Mouse (Mus musculus) hindbrain, embryonic 10.5 days (tissue): ENCODE results near the gene Sirpa. TPM values are rescaled to one million over a fixed set of nuclear protein-coding genes. Genes with fewer than 3 reads are reported as not detected.

ENCODE experiments used
- DNase-seq: peaks from one replicate; pipeline ENCODE4 v3.0.0-alpha.2; 2017; ENCODE audit warnings: low spot score
- H3K27ac ChIP-seq: fragments of 300-500 bp; sonication (generic); 2 replicates; pipeline ENCODE4 v1.5.1; 2016; ENCODE audit warnings: mild to moderate bottlenecking, moderate library complexity
- H3K27me3 ChIP-seq: fragments of 300-500 bp; sonication (generic); 2 replicates; pipeline ENCODE4 v1.6.1; 2016; ENCODE audit warnings: mild to moderate bottlenecking; ENCODE audit not compliant: poor library complexity, insufficient read depth, severe bottlenecking
- H3K36me3 ChIP-seq: fragments of 300-500 bp; sonication (generic); 2 replicates; pipeline ENCODE4 v1.6.1; 2016; ENCODE audit warnings: mild to moderate bottlenecking, moderate library complexity
- H3K4me1 ChIP-seq: fragments of 300-500 bp; sonication (generic); replicated peaks from 2 replicates; pipeline ENCODE4 v1.6.1; 2016; ENCODE audit warnings: mild to moderate bottlenecking
- H3K4me3 ChIP-seq: fragments of 300-500 bp; sonication (generic); 2 replicates; pipeline ENCODE4 v1.5.1; 2016; ENCODE audit warnings: mild to moderate bottlenecking, moderate library complexity
- H3K9me3 ChIP-seq: fragments of 300-500 bp; sonication (generic); 2 replicates; pipeline ENCODE4 v1.6.1; 2016; ENCODE audit warnings: mild to moderate bottlenecking, moderate library complexity
- WGBS: fragments of 180-500 bp; shearing (Covaris S2); methylation state at CpG from one replicate; pipeline ENCODE4 v1.1.7; 2016; 5-methylcytosine and 5-hydroxymethylcytosine counted together
- polyA plus RNA-seq: library from polyadenylated mRNA; unstranded; fragments of >200 nt; fragmentation: Nextera tagmentation; extraction: Ambion mirVana; gene quantifications from 2 replicates; pipeline ENCODE4 v1.2.1, GENCODE M21; 2016

Sirpa gene
- polyA plus RNA-seq = 19.6 and 20.9 TPM in 2 replicates

DNA sequence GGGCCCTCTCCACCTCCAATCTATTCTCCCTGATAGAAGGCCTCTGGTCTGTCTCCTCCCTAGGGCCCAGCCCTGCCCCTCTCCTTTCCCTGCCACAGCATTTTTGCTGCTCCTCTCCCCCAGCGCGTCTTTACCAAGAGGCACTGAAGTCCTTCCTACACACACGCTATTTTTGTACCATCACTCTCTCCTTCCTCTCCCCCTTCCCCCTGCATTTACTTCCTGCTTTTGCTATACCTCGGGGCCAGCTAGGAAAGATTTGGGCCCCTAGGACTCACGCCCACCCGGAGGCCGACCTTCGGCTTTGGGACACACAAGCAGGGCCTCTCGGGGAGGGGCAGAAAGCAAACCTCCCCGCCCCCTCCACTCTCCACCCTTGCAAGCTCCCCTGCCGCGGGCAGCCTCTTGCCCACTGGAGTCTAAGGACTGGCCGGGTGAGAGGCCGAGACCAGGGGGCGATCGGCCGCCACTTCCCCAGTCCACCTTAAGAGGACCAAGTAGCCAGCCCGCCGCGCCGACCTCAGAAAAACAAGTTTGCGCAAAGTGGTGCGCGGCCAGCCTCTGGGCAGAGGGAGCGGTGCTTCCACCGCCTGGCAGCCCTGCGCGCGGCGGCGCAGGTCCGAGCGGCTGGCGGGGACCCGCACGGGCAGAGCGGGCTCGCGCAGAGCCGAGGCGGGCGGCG lies at the start of gene Sirpa:
Gene Sirpa (plus strand): TSS at position 377 of the 682 bp plus-strand sequence.
- Histone ChIP-seq H3K27me3 (peaks cover 26% of the 10 kb centered on the region), H3K4me3 (peak within 1 kb of the TSS; percentile 81), H3K27ac (peak within 1 kb of the TSS; percentile 95), H3K9me3 (no peaks in the 10 kb centered on the region), H3K4me1 (peaks cover 56% of the 10 kb centered on the region), H3K36me3 (no peaks in the 10 kb centered on the region)
- DNase-seq = peak; percentile 77
- WGBS = under 1% methylated on average over 42 of the region's 43 CpGs

- Histone ChIP-seq H3K4me3 (no peak overlapping the region), H3K27ac (no peak overlapping the region), H3K9me3 (no peaks in the 10 kb centered on the region), H3K36me3 (no peaks in the 10 kb centered on the region), H3K4me1 (peaks cover 23% of the 10 kb centered on the region), H3K27me3 (peaks cover 10% of the 10 kb centered on the region; the same call in 1 of the 2 replicates)
- 20% methylated on average over 4 of the region's 4 CpGs for WGBS
- peak; percentile 12 for DNase-seq
Observed at GRCm38 (mm10) chr2:129544448-129544847, 48.2 kb upstream of the Sirpa start.

- no peak for DNase-seq
- 67% methylated on average over 3 of the region's 3 CpGs for WGBS
- Histone ChIP-seq H3K4me3 (no peak overlapping the region), H3K27me3 (peaks cover 10% of the 10 kb centered on the region; the same call in 1 of the 2 replicates), H3K27ac (no peak overlapping the region), H3K36me3 (no peaks in the 10 kb centered on the region), H3K4me1 (peaks cover 25% of the 10 kb centered on the region), H3K9me3 (no peaks in the 10 kb centered on the region)
Observed at GRCm38 (mm10) chr2:129544919-129545318, 47.7 kb upstream of the Sirpa start.

GRCm38 (mm10) chr2:129545596-129545995 lies 47.0 kb upstream of the Sirpa start:
- Histone ChIP-seq H3K27me3 (peaks cover 10% of the 10 kb centered on the region; the same call in 1 of the 2 replicates), H3K27ac (no peak overlapping the region), H3K4me1 (peaks cover 26% of the 10 kb centered on the region), H3K9me3 (no peaks in the 10 kb centered on the region), H3K4me3 (no peak overlapping the region), H3K36me3 (no peaks in the 10 kb centered on the region)
- no peak for DNase-seq
- 88% methylated on average over 7 of the region's 7 CpGs for WGBS

DNA sequence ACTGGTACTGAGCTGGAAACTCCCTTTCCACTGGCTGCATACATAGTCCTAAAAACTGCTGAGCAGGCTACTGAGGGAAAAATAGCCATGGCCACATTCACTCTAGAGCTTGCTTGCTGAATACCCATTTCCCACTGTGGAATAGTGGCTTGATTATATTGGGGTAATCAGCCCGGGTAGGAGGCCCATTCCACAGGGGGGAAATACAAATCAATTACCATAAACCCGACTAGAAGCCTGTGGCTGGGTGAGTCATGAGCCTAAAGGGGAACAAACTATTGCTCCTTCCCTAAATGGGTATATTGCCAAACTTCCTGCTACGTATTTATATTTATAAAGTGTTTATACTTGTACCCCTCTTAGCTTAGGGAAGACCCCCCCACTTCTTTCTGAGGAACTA lies 45.9 kb upstream of the Sirpa start:
- Histone ChIP-seq H3K4me3 (no peak overlapping the region), H3K27ac (no peak overlapping the region), H3K9me3 (no peaks in the 10 kb centered on the region), H3K36me3 (no peaks in the 10 kb centered on the region), H3K27me3 (peaks cover 7% of the 10 kb centered on the region; the same call in 1 of the 2 replicates), H3K4me1 (peaks cover 36% of the 10 kb centered on the region)
- DNase-seq = no peak
- 76% methylated on average over 3 of the region's 3 CpGs for WGBS

DNA sequence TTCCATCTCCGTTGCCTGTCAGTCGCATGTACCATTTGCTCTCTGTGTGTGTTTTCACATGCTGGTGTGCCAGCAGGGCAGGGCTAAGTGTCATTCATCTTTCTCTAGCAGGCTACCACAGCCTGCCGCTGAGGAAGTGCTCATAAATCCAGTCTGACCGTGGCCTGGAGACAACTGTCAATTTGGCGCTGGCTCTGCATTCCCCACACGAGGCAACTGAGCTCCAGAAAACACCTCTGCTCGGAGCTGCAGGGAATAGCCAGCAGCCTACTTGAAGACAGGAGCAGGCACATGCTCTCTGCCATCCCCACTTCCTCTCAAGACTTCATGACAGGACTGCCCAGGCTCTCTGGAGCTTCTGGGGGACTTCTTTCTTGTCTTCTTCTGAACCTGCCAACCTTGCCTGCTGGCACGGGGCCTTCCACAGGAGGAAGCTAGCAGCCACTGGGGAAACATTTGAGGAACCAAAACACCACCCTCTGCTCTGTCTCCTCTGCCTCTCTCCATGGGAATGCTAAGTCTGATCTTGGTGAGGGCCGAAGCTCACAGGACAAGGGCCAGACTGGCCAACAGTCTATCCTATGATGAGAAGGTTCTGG lies 43.0 kb upstream of the Sirpa start:
- H3K27me3 ChIP-seq = peaks cover 14% of the 10 kb centered on the region; the same call in 1 of the 2 replicates
- DNase-seq = no peak
- no peak overlapping the region for H3K27ac ChIP-seq
- WGBS = 66% methylated on average over 9 of the region's 9 CpGs
- H3K9me3 ChIP-seq = no peaks in the 10 kb centered on the region
- no peaks in the 10 kb centered on the region for H3K36me3 ChIP-seq
- H3K4me1 ChIP-seq = peaks cover 29% of the 10 kb centered on the region
- H3K4me3 ChIP-seq = no peak overlapping the region

DNA sequence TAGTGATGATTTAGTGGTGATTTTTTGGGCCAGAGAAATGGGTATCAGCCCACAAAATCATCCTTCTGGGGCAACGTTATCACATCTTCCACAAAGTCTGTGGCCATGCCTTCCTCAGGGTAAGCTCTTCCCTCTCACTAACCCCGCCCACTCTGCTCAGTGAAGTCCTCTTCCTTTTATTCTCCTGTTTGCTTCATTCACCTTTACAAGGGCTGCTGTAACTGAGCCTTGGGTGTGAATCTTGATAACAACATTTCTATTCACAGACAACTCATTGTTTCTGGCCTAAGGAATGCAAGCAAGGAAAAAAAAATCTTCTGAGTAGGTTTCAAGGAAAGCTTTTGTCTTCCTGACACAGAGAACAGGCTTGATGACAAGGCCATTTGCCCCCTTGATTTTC lies 41.9 kb upstream of the Sirpa start:
- DNase-seq = no peak
- WGBS = 57% methylated on average over 2 of the region's 2 CpGs
- H3K36me3 ChIP-seq = no peaks in the 10 kb centered on the region
- peaks cover 24% of the 10 kb centered on the region for H3K4me1 ChIP-seq
- H3K9me3 ChIP-seq = no peaks in the 10 kb centered on the region
- no peak overlapping the region for H3K27ac ChIP-seq
- no peak overlapping the region for H3K4me3 ChIP-seq
- peaks cover 14% of the 10 kb centered on the region; the same call in 1 of the 2 replicates for H3K27me3 ChIP-seq

- H3K4me3 ChIP-seq = no peak overlapping the region
- no peaks in the 10 kb centered on the region for H3K36me3 ChIP-seq
- DNase-seq = no peak
- no peak overlapping the region for H3K27ac ChIP-seq
- H3K4me1 ChIP-seq = peaks cover 16% of the 10 kb centered on the region
- H3K27me3 ChIP-seq = peaks cover 7% of the 10 kb centered on the region; the same call in 1 of the 2 replicates
- 72% methylated on average over 6 of the region's 6 CpGs for WGBS
- no peaks in the 10 kb centered on the region for H3K9me3 ChIP-seq
Observed at GRCm38 (mm10) chr2:129556081-129556480, 36.6 kb upstream of the Sirpa start.

DNA sequence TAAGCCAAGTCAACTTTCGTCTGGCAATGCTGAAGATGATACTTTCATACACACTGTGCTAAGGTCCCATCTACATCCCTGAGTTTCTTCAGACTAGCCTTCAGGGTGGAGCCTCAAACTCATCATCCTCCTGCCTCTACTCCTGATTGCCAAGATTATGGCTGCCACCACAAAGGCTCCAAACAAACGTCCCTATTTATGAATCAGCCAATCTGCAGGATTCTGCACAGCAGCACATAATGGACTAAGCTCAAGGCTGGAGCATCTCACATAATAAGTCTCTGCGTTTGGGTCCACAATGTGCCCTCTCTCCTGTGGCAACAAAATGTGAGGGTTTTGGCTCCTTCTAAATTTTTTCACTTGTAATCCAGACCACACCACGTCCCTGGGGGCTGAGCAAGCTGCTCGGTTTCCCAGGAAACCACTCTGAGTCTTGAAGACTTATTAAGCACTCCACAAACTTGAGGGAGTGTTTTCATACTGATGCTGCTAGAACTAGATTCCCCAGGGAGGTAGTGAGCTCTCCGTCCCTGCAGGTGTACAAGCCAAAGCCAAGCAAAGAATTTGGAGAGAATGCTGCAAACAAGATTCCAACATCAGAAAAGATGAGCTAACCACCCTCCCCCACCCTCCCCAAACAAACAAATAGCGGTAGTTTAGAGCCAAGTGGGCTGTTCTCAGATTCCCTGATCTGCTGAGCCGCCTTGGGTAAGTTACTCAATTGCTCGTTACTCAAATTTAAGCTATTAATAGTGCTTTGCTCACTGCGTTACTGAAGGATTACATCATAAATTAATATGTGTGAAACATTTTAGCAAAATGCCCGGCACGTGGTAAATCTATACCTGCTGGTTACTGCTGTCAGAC lies 34.4 kb upstream of the Sirpa start:
- Histone ChIP-seq H3K4me1 (peaks cover 13% of the 10 kb centered on the region), H3K9me3 (no peaks in the 10 kb centered on the region), H3K4me3 (no peak overlapping the region), H3K36me3 (no peaks in the 10 kb centered on the region), H3K27me3 (peaks cover under 1% of the 10 kb centered on the region; the same call in 1 of the 2 replicates), H3K27ac (no peak overlapping the region)
- 67% methylated on average over 12 of the region's 12 CpGs for WGBS
- no peak for DNase-seq

GRCm38 (mm10) chr2:129558875-129559219 lies 33.8 kb upstream of the Sirpa start:
- H3K27ac ChIP-seq = no peak overlapping the region
- DNase-seq = no peak
- 73% methylated on average over 3 of the region's 3 CpGs for WGBS
- H3K4me1 ChIP-seq = peaks cover 19% of the 10 kb centered on the region
- H3K4me3 ChIP-seq = no peak overlapping the region
- H3K36me3 ChIP-seq = no peaks in the 10 kb centered on the region
- H3K27me3 ChIP-seq = no peaks in the 10 kb centered on the region; the same call in 1 of the 2 replicates
- H3K9me3 ChIP-seq = no peaks in the 10 kb centered on the region

DNA sequence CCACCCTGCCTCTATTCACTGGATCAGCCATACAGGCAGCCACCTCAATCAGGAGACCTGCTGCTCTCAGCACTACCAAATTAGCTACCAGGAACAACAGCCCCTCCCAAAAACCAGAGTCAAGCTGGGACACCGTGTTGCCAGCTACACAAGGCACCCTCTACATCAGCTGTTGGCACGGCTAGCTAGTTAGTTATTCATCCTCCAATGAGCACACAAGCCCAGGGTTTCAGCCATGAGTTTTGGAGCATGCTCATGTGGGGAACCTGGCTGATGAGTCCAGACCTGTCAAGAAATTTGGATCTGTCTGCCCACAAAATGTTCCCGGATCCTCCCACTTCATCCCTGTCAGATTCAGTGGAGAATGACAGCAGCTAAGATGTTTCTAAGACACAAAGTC lies 30.8 kb upstream of the Sirpa start:
- no peak for DNase-seq
- 70% methylated on average over 3 of the region's 3 CpGs for WGBS
- no peaks in the 10 kb centered on the region for H3K36me3 ChIP-seq
- no peak overlapping the region for H3K27ac ChIP-seq
- peaks cover 24% of the 10 kb centered on the region for H3K4me1 ChIP-seq
- no peak overlapping the region for H3K4me3 ChIP-seq
- H3K27me3 ChIP-seq = no peaks in the 10 kb centered on the region; the same call in 1 of the 2 replicates
- no peaks in the 10 kb centered on the region for H3K9me3 ChIP-seq

- no peaks in the 10 kb centered on the region for H3K36me3 ChIP-seq
- WGBS = 59% methylated on average over 5 of the region's 5 CpGs
- peaks cover 3% of the 10 kb centered on the region; the same call in 1 of the 2 replicates for H3K27me3 ChIP-seq
- peak overlapping the region; percentile 9; the same call in 1 of the 2 replicates for H3K27ac ChIP-seq
- DNase-seq = peak; percentile 49
- H3K9me3 ChIP-seq = no peaks in the 10 kb centered on the region
- H3K4me3 ChIP-seq = no peak overlapping the region
- H3K4me1 ChIP-seq = peaks cover 15% of the 10 kb centered on the region
Observed at GRCm38 (mm10) chr2:129563944-129564709, 28.5 kb upstream of the Sirpa start.
